Mouse (Mus musculus) intestine, embryonic 15.5 days (tissue): ENCODE data around the gene Tvp23a. TPM values are rescaled to one million over a fixed set of nuclear protein-coding genes. Genes with fewer than 3 reads are reported as not detected.

ENCODE experiments used
- ATAC-seq: fragments of 200-750 bp; cut with Nextera tagmentation; 2 replicates; pipeline ENCODE4 v1.8.0; 2017; ENCODE audit warnings: moderate TSS enrichment, moderate library complexity
- H3K27ac ChIP-seq: fragments of 300-500 bp; sonication (generic); 2 replicates; pipeline ENCODE4 v1.5.1; 2015; ENCODE audit warnings: mild to moderate bottlenecking, inconsistent platforms
- H3K27me3 ChIP-seq: fragments of 300-500 bp; sonication (generic); replicated peaks from 2 replicates; pipeline ENCODE4 v1.6.1; 2015; ENCODE audit warnings: inconsistent platforms
- H3K36me3 ChIP-seq: fragments of 300-500 bp; sonication (generic); 2 replicates; pipeline ENCODE4 v1.6.1; 2015; ENCODE audit warnings: inconsistent platforms
- H3K4me1 ChIP-seq: fragments of 300-500 bp; sonication (generic); replicated peaks from 2 replicates; pipeline ENCODE4 v1.6.1; 2015; ENCODE audit warnings: inconsistent platforms
- H3K4me2 ChIP-seq: fragments of 300-500 bp; sonication (generic); replicated peaks from 2 replicates; pipeline ENCODE4 v1.6.1; 2015; ENCODE audit warnings: mild to moderate bottlenecking, inconsistent platforms
- H3K4me3 ChIP-seq: fragments of 300-500 bp; sonication (generic); replicated peaks from 2 replicates; pipeline ENCODE4 v1.5.1; 2015; ENCODE audit warnings: inconsistent platforms
- H3K9ac ChIP-seq: fragments of 300-500 bp; sonication (generic); 2 replicates; pipeline ENCODE4 v1.6.1; 2015; ENCODE audit warnings: inconsistent platforms
- H3K9me3 ChIP-seq: fragments of 300-500 bp; sonication (generic); 2 replicates; pipeline ENCODE4 v1.6.1; 2016; ENCODE audit warnings: inconsistent platforms
- WGBS: fragments of 180-500 bp; shearing (Covaris S2); methylation state at CpG from one replicate; pipeline ENCODE4 v1.1.7; 2015; 5-methylcytosine and 5-hydroxymethylcytosine counted together
- polyA plus RNA-seq: library from polyadenylated mRNA; unstranded; fragments of >200 nt; fragmentation: Nextera tagmentation; extraction: Ambion mirVana; gene quantifications from 2 replicates; pipeline ENCODE4 v1.2.1, GENCODE M21; 2015

Tvp23a gene
- polyA plus RNA-seq, 1 experiment from 2014 or later = 9.0 TPM

DNA sequence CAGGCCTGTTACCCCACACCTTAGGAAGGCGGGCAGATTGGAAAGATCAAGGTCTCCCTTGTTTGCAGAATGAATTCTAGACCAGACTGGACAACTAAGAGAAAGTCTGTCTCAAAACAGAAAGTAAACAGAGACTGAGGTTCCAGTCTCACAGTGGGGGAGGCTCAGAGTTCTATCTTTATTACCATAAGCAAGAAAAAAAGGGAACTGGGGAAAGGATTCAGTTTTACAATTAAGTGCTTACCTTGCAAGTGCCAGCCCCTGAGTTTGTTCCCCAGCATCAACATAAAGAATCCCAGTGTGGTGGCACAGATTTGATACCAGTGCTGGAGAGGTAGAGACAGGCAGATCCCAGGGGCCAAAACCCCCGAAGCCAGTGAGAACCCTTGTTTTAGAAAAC is 28.8 kb upstream of the Tvp23a start:
- Histone ChIP-seq H3K36me3 (no peaks in the 10 kb centered on the region), H3K9ac (no peak overlapping the region), H3K4me3 (no peak overlapping the region), H3K4me2 (no peak overlapping the region), H3K27ac (no peak overlapping the region), H3K4me1 (no peaks in the 10 kb centered on the region), H3K27me3 (no peaks in the 10 kb centered on the region), H3K9me3 (no peaks in the 10 kb centered on the region)
- 60% methylated on average over 2 of the region's 2 CpGs for WGBS
- no peak for ATAC-seq

DNA sequence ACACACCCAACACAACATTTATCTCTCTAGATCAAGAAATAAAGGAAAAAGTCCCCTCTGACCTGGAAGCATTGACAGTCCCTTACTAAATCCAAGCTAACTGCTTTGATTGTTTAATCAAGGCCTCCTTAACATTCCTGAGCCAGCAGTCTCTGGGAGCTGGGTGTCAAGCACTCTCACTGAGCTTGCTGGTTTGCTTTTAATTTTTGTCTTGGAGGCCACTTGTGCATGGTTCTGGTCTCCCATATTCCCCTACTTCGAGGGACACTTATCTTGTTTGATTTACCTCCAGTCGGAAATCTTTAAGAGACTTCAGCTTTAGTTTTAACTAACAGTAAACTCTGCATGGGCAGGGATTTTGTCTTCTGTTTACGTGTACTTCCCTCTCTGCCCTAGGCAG is 27.8 kb upstream of the Tvp23a start:
- H3K4me1 ChIP-seq = no peaks in the 10 kb centered on the region
- no peak overlapping the region for H3K4me2 ChIP-seq
- WGBS = 40% methylated on average over 3 of the region's 3 CpGs
- H3K36me3 ChIP-seq = no peaks in the 10 kb centered on the region
- H3K27ac ChIP-seq = no peak overlapping the region
- H3K4me3 ChIP-seq = no peak overlapping the region
- H3K27me3 ChIP-seq = no peaks in the 10 kb centered on the region
- H3K9ac ChIP-seq = no peak overlapping the region
- no peaks in the 10 kb centered on the region for H3K9me3 ChIP-seq
- no peak for ATAC-seq

DNA sequence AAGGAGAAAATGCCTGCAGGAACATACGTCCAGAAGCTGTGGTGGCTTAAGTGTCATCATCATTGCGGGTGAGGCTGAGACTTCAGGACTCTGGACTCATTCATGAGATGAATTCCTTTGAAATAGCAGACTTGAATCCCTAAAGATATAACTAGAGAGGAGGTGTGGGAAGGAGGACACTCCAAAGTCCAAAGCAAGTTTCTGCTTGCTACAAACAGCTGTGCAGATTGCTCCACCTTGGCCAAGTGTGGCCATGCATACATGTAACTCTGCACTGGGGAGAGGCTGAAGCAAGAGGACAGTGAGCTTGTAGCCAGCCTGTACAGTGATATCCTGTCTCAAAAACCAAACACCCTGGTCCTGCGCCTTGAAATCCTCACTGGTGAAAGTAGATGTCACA is 24.8 kb upstream of the Tvp23a start:
- 81% methylated on average over 3 of the region's 3 CpGs for WGBS
- Histone ChIP-seq H3K27ac (no peak overlapping the region), H3K9me3 (no peaks in the 10 kb centered on the region), H3K4me2 (no peak overlapping the region), H3K4me3 (no peak overlapping the region), H3K36me3 (no peaks in the 10 kb centered on the region), H3K27me3 (no peaks in the 10 kb centered on the region), H3K4me1 (no peaks in the 10 kb centered on the region), H3K9ac (no peak overlapping the region)
- peak; percentile 92 for ATAC-seq

DNA sequence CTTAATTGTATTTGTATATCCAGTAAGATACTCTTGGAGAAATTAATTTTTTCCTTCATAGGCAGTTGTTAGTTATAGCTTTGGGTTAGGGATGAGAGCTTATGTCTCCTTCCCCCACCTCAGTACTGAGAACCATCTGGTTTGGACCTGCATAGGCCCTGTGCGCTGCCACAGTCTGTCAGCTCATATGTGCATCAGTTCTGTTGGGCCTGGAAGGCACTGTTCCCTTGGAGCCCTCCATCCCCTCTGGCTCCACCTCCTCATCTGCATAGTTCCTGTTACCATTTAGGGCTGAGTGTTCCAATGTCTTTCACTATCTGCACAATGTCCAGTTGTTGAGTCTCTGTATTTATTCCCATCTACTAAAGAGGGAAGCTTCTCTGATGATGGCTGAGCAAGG is 21.0 kb upstream of the Tvp23a start:
- Histone ChIP-seq H3K36me3 (no peaks in the 10 kb centered on the region), H3K9ac (no peak overlapping the region), H3K4me3 (no peak overlapping the region), H3K27ac (no peak overlapping the region), H3K27me3 (no peaks in the 10 kb centered on the region), H3K4me2 (no peak overlapping the region), H3K9me3 (no peaks in the 10 kb centered on the region), H3K4me1 (no peaks in the 10 kb centered on the region; the same call in 1 of the 2 replicates)
- 52% methylated on average over 1 of the region's 1 CpGs for WGBS
- no peak for ATAC-seq

DNA sequence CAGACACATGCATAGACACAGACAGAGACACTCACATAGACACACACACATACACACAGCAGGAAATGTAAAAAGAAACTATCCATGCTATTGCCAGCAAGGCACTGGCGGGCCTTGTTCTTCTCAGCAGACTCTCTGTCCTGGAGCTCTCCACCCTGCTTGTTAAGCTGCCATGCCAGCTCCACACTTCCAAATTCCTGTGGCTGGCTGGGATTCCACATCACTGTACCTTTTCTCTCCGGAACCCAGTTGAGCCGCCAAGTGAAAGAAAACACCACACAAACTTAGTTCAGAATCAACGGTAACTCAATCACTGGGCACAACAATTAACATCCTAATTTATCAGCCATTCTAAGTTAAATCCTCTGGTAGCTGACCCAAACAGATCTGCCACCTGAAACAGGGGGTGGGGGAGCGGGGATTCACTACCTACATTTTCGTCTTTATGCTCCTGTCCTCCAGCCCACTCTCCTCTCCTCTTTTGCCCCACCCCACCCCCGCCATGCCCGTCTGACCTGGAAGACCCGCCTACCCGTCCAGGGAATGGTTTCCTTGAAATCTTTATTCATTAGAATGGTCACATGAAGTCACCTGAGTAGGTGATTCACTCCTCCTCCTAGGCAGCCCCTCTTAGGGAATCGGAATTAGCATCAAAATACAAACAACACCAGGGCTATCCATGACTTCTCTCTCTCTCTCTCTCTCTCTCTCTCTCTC is 20.4 kb upstream of the Tvp23a start:
- 41% methylated on average over 11 of the region's 11 CpGs for WGBS
- Histone ChIP-seq H3K36me3 (no peaks in the 10 kb centered on the region), H3K27ac (no peak overlapping the region), H3K27me3 (no peaks in the 10 kb centered on the region), H3K4me1 (no peaks in the 10 kb centered on the region; the same call in 1 of the 2 replicates), H3K4me2 (no peak overlapping the region), H3K9ac (no peak overlapping the region), H3K9me3 (no peaks in the 10 kb centered on the region), H3K4me3 (no peak overlapping the region)
- no peak for ATAC-seq

DNA sequence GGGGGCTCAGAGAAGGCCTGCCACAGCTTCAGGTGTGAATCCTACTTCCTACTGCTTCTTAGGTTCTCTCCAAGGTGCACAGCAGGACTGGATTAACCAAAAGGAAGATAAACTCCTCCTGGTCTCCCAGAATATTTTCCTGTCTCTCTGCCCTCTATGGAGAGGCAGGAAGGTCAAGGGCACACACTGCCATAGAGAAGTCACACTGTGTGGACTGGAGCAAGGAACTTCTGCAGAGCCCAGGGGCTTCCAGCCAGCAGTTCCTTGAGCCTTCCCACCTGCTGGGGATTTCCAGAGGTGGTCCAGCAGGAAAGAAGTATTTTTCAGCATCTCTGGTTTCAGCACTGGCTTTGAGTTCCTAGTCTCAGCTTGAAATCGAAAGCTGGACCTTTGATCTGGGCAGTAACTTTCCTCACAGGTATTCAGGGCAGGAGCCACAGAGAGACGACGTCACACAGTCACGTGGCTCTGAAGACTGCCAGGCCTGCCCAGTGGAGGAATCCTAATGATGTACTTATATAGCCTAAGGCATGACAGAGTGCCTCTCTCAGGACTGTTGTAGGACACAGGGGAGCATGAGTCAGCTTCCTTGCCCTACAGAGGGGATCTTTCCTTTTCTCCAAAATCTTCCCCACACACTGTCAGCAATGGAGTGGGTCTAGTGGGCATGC is 18.0 kb upstream of the Tvp23a start:
- no peaks in the 10 kb centered on the region for H3K27me3 ChIP-seq
- H3K9me3 ChIP-seq = no peaks in the 10 kb centered on the region
- ATAC-seq = peak; percentile 93
- H3K4me2 ChIP-seq = no peak overlapping the region
- no peak overlapping the region for H3K4me3 ChIP-seq
- H3K27ac ChIP-seq = no peak overlapping the region
- H3K36me3 ChIP-seq = no peaks in the 10 kb centered on the region
- no peaks in the 10 kb centered on the region; the same call in 1 of the 2 replicates for H3K4me1 ChIP-seq
- H3K9ac ChIP-seq = no peak overlapping the region
- WGBS = 16% methylated on average over 4 of the region's 4 CpGs

DNA sequence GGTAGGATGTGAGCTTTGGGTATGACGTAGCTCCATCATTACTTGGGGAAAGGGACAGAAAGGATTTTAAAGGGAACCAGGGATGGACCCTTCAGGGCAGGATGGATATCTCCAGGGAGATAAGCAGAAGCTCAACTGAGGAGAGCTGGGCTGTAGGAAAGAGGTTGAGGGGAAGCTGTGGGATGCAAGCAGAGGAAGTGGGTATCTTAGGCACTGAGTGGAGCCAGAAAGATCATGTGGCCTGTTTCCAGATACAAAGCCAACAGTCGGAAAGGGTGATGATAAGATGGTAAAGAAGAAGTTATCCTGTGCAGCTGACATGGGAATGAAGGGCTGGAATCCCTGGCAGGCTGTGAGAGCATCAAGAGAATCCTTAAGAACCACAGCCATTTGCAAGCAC is 14.0 kb upstream of the Tvp23a start:
- no peak overlapping the region for H3K27ac ChIP-seq
- H3K4me3 ChIP-seq = no peak overlapping the region
- H3K9me3 ChIP-seq = no peaks in the 10 kb centered on the region
- H3K36me3 ChIP-seq = no peaks in the 10 kb centered on the region
- ATAC-seq = no peak
- 81% methylated on average over 2 of the region's 2 CpGs for WGBS
- no peaks in the 10 kb centered on the region for H3K27me3 ChIP-seq
- H3K4me2 ChIP-seq = no peak overlapping the region
- H3K9ac ChIP-seq = no peak overlapping the region
- H3K4me1 ChIP-seq = no peaks in the 10 kb centered on the region; the same call in 1 of the 2 replicates

DNA sequence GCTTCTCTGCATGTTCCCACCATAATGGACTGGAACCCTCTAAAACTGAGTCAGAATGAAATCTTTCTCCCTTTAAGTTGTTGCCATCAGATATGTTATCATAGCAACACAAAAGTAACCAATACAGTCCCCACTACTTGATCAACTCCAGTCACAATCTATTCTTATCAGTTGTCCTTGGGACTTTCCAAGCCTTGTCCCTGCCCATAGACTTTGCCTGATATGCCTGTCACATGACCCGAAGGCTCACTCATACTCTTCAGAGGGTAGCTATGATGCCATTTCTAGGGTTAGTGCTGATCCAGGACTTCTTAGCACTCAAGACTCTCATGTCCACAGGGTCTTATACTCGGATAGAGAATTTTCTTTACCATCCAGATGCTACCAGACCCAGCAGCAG is 13.0 kb upstream of the Tvp23a start:
- H3K27ac ChIP-seq = no peak overlapping the region
- H3K27me3 ChIP-seq = no peaks in the 10 kb centered on the region
- 65% methylated on average over 2 of the region's 2 CpGs for WGBS
- H3K4me3 ChIP-seq = no peak overlapping the region
- no peaks in the 10 kb centered on the region for H3K9me3 ChIP-seq
- 0 out of 2 replicates have a peak, but pooled peaks cover 2% of the 10 kb centered on the region for H3K4me1 ChIP-seq
- no peaks in the 10 kb centered on the region for H3K36me3 ChIP-seq
- peak; percentile 83 for ATAC-seq
- no peak overlapping the region for H3K4me2 ChIP-seq
- no peak overlapping the region for H3K9ac ChIP-seq

DNA sequence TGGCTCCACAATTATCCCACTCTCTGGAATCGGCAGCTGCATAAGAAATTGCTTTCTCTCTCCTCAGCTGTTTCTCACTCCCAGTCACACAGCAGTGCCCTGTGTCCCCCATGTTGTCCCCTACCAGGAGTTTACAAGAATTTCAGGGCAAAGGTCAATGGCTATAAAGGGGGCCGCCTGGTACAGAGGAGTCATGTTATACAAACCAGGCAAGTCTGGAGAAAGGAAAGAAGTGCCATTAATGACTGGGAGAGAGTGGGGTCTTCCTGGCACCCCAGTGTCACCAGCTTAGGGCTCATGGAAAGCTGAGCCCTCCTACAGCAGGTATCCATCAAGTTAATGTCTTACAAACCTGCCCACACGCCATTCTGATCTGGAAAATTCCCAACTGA is 7.4 kb upstream of the Tvp23a start:
- 15% methylated on average over 3 of the region's 3 CpGs for WGBS
- Histone ChIP-seq H3K36me3 (no peaks in the 10 kb centered on the region), H3K4me1 (peaks cover 20% of the 10 kb centered on the region), H3K9me3 (no peaks in the 10 kb centered on the region), H3K27me3 (no peaks in the 10 kb centered on the region), H3K4me2 (0 out of 2 replicates have a peak overlapping the region, but pooled peaks have one; percentile 7), H3K9ac (no peak overlapping the region), H3K4me3 (no peak overlapping the region), H3K27ac (no peak overlapping the region; the same call in 1 of the 2 replicates)
- ATAC-seq = peak; percentile 79

DNA sequence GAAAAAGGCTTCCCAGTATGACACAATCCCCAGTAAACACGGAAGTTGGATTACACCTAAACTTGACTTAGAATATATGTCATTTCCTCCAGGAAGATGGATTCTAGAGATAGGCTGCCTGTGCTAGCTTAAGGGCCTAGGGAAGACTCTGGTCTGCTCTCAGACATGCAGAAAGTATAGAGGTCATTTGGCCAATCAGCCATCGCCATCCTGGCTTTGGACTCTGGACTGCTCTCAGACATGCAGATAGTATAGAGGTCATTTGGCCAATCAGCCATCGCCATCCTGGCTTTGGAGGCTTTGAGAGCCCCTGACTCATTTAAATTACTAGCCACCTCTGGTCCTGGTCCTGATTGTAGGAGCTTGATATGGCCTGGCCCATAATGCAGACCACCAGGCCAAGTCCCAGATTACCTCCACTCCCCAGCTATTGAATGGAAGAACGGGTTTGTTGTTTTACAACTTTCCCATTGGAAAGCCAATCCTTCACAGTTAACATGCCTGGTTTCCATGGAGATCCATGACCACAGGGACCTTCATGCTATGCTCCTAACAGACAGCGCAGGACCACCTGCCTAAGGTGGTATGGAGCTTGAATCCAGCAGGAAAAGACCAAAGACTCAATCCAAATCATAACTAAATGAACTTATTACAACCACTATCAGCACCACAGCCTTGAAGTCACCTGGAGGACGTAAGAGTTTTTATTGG is 6.9 kb upstream of the Tvp23a start:
- Histone ChIP-seq H3K4me1 (peaks cover 20% of the 10 kb centered on the region), H3K9ac (no peak overlapping the region), H3K36me3 (no peaks in the 10 kb centered on the region), H3K27ac (no peak overlapping the region; the same call in 1 of the 2 replicates), H3K4me2 (0 out of 2 replicates have a peak overlapping the region, but pooled peaks have one; percentile 7), H3K4me3 (no peak overlapping the region), H3K27me3 (no peaks in the 10 kb centered on the region), H3K9me3 (no peaks in the 10 kb centered on the region)
- WGBS = 57% methylated on average over 6 of the region's 6 CpGs
- ATAC-seq = peak; percentile 60

DNA sequence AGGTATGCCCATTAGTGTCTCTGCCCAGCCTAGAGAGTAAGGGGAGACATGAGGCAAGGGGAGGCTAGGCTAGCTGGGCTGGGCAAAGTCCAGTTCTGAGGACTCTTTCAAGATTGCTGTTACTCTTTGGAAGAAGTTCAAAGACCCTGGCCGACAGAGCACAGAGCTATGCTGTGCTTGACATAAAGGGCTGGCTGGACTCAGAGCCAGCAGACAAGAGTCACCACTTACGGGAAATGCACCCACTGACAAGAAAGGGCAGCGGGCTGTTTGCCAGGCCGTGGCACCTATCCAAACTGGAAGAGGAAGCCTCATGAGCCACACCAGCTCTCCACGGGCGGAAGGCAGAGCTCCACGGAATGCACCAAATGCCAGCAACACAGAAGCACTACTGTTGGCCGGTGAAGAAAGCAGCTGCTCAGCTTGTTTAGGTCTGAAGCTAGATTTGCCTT is 5.3 kb upstream of the Tvp23a start:
- H3K9ac ChIP-seq = no peak overlapping the region
- no peaks in the 10 kb centered on the region for H3K9me3 ChIP-seq
- peak overlapping the region; percentile 2; the same call in 1 of the 2 replicates for H3K27ac ChIP-seq
- ATAC-seq = peak; percentile 57
- 61% methylated on average over 8 of the region's 8 CpGs for WGBS
- H3K36me3 ChIP-seq = no peaks in the 10 kb centered on the region
- H3K4me1 ChIP-seq = peaks cover 24% of the 10 kb centered on the region
- no peaks in the 10 kb centered on the region for H3K27me3 ChIP-seq
- no peak overlapping the region for H3K4me3 ChIP-seq
- no peak overlapping the region for H3K4me2 ChIP-seq

DNA sequence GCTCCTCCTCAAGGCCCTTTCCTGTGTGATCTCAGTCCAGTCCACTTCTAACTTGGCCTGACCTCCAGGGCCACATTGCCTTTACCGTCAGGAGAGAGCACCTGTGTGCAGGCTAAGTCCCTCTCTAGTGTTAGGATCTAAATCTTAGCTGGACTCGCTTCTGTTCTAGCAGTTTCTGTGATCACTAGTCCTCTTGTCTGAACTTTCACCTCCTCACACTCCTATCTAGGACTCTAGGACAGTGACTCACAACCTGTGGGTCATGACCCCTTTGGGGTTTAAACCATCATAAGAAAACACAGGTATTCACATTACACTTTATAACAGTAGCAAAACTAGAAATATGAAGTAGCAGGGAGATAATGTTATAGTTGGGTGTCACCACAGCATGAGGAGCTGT is 4.7 kb upstream of the Tvp23a start:
- peak; percentile 1; the same call in 1 of the 2 replicates for ATAC-seq
- 71% methylated on average over 2 of the region's 2 CpGs for WGBS
- no peaks in the 10 kb centered on the region for H3K27me3 ChIP-seq

More for the DNA sequence above, 4.7 kb upstream of the Tvp23a start:
- H3K9me3 ChIP-seq = no peaks in the 10 kb centered on the region
- H3K9ac ChIP-seq = no peak overlapping the region
- no peak overlapping the region for H3K4me2 ChIP-seq
- H3K36me3 ChIP-seq = no peaks in the 10 kb centered on the region
- no peak overlapping the region for H3K4me3 ChIP-seq
- H3K27ac ChIP-seq = no peak overlapping the region
- H3K4me1 ChIP-seq = peaks cover 27% of the 10 kb centered on the region
